Mouse (Mus musculus) embryonic facial prominence, embryonic 15.5 days (tissue): ENCODE data around the gene Msantd3. TPM values are rescaled to one million over a fixed set of nuclear protein-coding genes. Genes with fewer than 3 reads are reported as not detected.
A peak's percentile ranks its signal among the peaks of the same experiment; 100 is the strongest.

ENCODE experiments used
- ATAC-seq: fragments of 200-750 bp; cut with Nextera tagmentation; 2 replicates; pipeline ENCODE4 v1.8.0; 2017; ENCODE audit warnings: low read depth, moderate TSS enrichment; ENCODE audit not compliant: insufficient number of reproducible peaks, low FRiP score, low TSS enrichment
- H3K27ac ChIP-seq: fragments of 300-500 bp; sonication (generic); replicated peaks from 2 replicates; pipeline ENCODE4 v1.5.1; 2015; ENCODE audit warnings: mild to moderate bottlenecking, inconsistent platforms
- H3K27me3 ChIP-seq: fragments of 300-500 bp; sonication (generic); 2 replicates; pipeline ENCODE4 v1.6.1; 2015; ENCODE audit warnings: inconsistent platforms
- H3K36me3 ChIP-seq: fragments of 300-500 bp; sonication (generic); 2 replicates; pipeline ENCODE4 v1.6.1; 2015; ENCODE audit warnings: mild to moderate bottlenecking, inconsistent platforms
- H3K4me1 ChIP-seq: fragments of 300-500 bp; sonication (generic); 2 replicates; pipeline ENCODE4 v1.6.1; 2015; ENCODE audit warnings: inconsistent platforms
- H3K4me2 ChIP-seq: fragments of 300-500 bp; sonication (generic); replicated peaks from 2 replicates; pipeline ENCODE4 v1.6.1; 2015; ENCODE audit warnings: mild to moderate bottlenecking, inconsistent platforms
- H3K4me3 ChIP-seq: fragments of 300-500 bp; sonication (generic); replicated peaks from 2 replicates; pipeline ENCODE4 v1.5.1; 2015; ENCODE audit warnings: mild to moderate bottlenecking, inconsistent platforms
- H3K9ac ChIP-seq: fragments of 300-500 bp; sonication (generic); 2 replicates; pipeline ENCODE4 v1.6.1; 2015; ENCODE audit warnings: inconsistent platforms
- H3K9me3 ChIP-seq: fragments of 300-500 bp; sonication (generic); replicated peaks from 2 replicates; pipeline ENCODE4 v1.6.1; 2016; ENCODE audit warnings: inconsistent platforms
- WGBS: fragments of 180-500 bp; shearing (Covaris S2); methylation state at CpG from one replicate; pipeline ENCODE4 v1.1.7; 2015; 5-methylcytosine and 5-hydroxymethylcytosine counted together
- polyA plus RNA-seq: library from polyadenylated mRNA; unstranded; fragments of >200 nt; fragmentation: Nextera tagmentation; extraction: Ambion mirVana; gene quantifications from 2 replicates; pipeline ENCODE4 v1.2.1, GENCODE M21; 2015

The Msantd3 gene
- polyA plus RNA-seq, 1 experiment from 2014 or later = 26.1 TPM

DNA sequence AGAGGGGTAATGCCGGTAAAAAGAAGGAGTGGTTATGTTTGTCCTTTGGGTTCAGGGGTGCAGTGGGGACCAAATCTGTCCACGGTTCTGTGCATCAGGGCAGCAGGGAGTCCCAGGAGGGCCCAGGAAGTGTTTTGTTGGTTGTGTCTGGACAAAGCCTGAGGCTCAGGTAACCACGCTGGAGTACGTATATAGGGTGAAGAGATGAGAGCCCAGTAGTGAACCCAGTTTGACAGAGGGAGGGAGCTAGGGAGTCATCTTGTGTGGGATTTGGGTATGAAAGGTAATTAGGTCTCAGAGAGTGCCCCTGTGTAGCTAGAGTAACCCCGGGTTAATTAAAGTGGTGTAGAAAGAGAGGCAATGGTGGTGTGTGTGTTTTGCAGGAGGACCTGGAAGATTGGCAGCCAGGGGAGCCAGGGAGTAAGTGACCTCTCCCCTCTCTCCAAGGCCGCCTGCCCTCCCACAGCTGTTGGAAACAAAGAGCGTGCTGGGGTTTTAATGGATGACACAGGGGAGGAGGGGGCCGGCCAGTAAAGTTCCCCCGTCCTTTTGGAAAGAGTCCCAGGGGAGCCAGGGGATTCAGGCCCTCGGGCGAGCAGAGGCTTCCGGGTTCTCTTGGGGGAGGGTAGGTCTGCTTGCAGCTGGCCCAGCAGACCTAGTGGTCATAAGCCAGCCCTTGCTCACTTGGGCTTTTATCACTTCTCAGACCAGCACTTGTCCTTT, 46.5 kb downstream of the Msantd3 start:
- peak; percentile 17; the same call in 1 of the 2 replicates for ATAC-seq
- Histone ChIP-seq H3K36me3 (no peaks in the 10 kb centered on the region), H3K27me3 (no peaks in the 10 kb centered on the region), H3K4me1 (peaks cover 9% of the 10 kb centered on the region), H3K27ac (peak overlapping the region; percentile 90), H3K9ac (peak overlapping the region; percentile 91), H3K4me2 (peak overlapping the region; percentile 67), H3K4me3 (peak overlapping the region; percentile 84), H3K9me3 (no peaks in the 10 kb centered on the region)
- 2% methylated on average over 12 of the region's 12 CpGs for WGBS

GRCm38 (mm10) chr4:48587526-48587925, 47.8 kb downstream of the Msantd3 start:
- Histone ChIP-seq H3K9ac (no peak overlapping the region), H3K4me1 (peaks cover 9% of the 10 kb centered on the region), H3K27ac (no peak overlapping the region), H3K27me3 (no peaks in the 10 kb centered on the region), H3K4me3 (no peak overlapping the region), H3K4me2 (no peak overlapping the region), H3K9me3 (no peaks in the 10 kb centered on the region), H3K36me3 (no peaks in the 10 kb centered on the region)
- WGBS = 96% methylated on average over 2 of the region's 2 CpGs
- ATAC-seq = no peak

GRCm38 (mm10) chr4:48588576-48588975, 48.8 kb downstream of the Msantd3 start:
- H3K4me2 ChIP-seq = no peak overlapping the region
- H3K36me3 ChIP-seq = no peaks in the 10 kb centered on the region
- no peak overlapping the region for H3K27ac ChIP-seq
- no peaks in the 10 kb centered on the region for H3K27me3 ChIP-seq
- H3K9me3 ChIP-seq = no peaks in the 10 kb centered on the region
- H3K4me3 ChIP-seq = no peak overlapping the region
- WGBS = 75% methylated on average over 9 of the region's 9 CpGs
- peaks cover 9% of the 10 kb centered on the region for H3K4me1 ChIP-seq
- no peak overlapping the region for H3K9ac ChIP-seq
- no peak for ATAC-seq

GRCm38 (mm10) chr4:48590862-48591261, 51.1 kb downstream of the Msantd3 start:
- no peaks in the 10 kb centered on the region for H3K9me3 ChIP-seq
- H3K4me1 ChIP-seq = peaks cover 9% of the 10 kb centered on the region
- H3K4me2 ChIP-seq = no peak overlapping the region
- WGBS = 83% methylated on average over 7 of the region's 7 CpGs
- H3K27me3 ChIP-seq = no peaks in the 10 kb centered on the region
- no peaks in the 10 kb centered on the region for H3K36me3 ChIP-seq
- no peak for ATAC-seq
- no peak overlapping the region for H3K4me3 ChIP-seq
- H3K27ac ChIP-seq = no peak overlapping the region
- no peak overlapping the region for H3K9ac ChIP-seq

DNA sequence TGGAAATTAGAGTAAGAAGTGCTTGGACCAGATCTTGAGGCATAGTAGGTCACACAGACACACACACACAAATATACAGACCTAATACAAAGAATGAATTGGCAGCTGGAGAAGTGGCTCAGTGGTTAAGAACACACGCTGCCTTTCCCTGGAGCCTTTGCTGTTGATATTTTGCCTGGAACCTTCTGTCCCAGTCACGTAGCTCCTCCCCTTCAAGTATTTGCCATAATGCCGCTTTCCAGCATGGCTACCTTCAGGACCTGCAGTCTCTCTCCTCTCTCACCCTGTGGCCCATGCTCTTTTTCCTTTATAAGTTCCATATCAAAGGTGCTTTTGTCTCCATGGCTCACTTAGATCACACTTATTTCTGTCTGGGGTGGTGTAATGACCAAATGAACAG, 51.7 kb downstream of the Msantd3 start:
- WGBS = 87% methylated on average over 3 of the region's 3 CpGs
- no peak overlapping the region for H3K9ac ChIP-seq

GRCm38 (mm10) chr4:48592328-48592727, 52.6 kb downstream of the Msantd3 start:
- Histone ChIP-seq H3K27ac (no peak overlapping the region), H3K4me2 (no peak overlapping the region), H3K9me3 (no peaks in the 10 kb centered on the region), H3K27me3 (no peaks in the 10 kb centered on the region), H3K36me3 (no peaks in the 10 kb centered on the region), H3K4me1 (no peaks in the 10 kb centered on the region), H3K4me3 (no peak overlapping the region), H3K9ac (no peak overlapping the region)
- ATAC-seq = no peak
- 62% methylated on average over 5 of the region's 5 CpGs for WGBS

More for the DNA sequence above, 51.7 kb downstream of the Msantd3 start:
- Histone ChIP-seq H3K27ac (no peak overlapping the region), H3K36me3 (no peaks in the 10 kb centered on the region), H3K27me3 (no peaks in the 10 kb centered on the region), H3K4me1 (peaks cover 4% of the 10 kb centered on the region), H3K9me3 (no peaks in the 10 kb centered on the region), H3K4me3 (no peak overlapping the region), H3K4me2 (no peak overlapping the region)
- no peak for ATAC-seq

- 90% methylated on average over 7 of the region's 7 CpGs for WGBS
- Histone ChIP-seq H3K27me3 (no peaks in the 10 kb centered on the region), H3K9me3 (no peaks in the 10 kb centered on the region), H3K4me1 (no peaks in the 10 kb centered on the region), H3K27ac (no peak overlapping the region), H3K36me3 (no peaks in the 10 kb centered on the region), H3K4me3 (no peak overlapping the region), H3K9ac (no peak overlapping the region), H3K4me2 (no peak overlapping the region)
- no peak for ATAC-seq
These were observed 53.1 kb downstream of the Msantd3 start for GRCm38 (mm10) chr4:48592844-48593243.

DNA sequence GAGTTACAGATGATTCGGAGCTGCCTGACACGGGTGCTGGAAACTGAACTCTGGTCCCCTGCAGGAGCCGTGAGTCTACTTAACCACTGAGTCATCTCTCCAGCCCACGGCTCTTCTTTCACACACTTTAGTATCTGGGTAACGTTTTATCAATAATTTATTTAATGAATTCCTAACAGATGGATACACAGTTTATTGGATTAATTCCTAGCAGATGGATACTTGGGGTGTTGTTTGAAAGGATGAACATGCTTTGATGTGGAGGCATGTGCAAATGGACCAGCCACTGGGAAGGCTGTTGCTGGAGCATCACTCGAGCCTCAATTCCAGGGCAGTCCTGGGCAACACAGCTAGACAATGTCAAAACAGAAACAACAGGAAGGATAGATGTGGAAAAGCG, 56.4 kb downstream of the Msantd3 start:
- no peak overlapping the region for H3K9ac ChIP-seq
- no peak overlapping the region for H3K4me2 ChIP-seq
- H3K9me3 ChIP-seq = no peaks in the 10 kb centered on the region
- no peak overlapping the region for H3K4me3 ChIP-seq
- ATAC-seq = no peak
- WGBS = 86% methylated on average over 7 of the region's 7 CpGs
- no peaks in the 10 kb centered on the region for H3K4me1 ChIP-seq
- no peak overlapping the region for H3K27ac ChIP-seq
- no peaks in the 10 kb centered on the region for H3K36me3 ChIP-seq
- H3K27me3 ChIP-seq = no peaks in the 10 kb centered on the region

- 63% methylated on average over 3 of the region's 3 CpGs for WGBS
- H3K27ac ChIP-seq = no peak overlapping the region
- no peak for ATAC-seq
- H3K27me3 ChIP-seq = no peaks in the 10 kb centered on the region
- H3K4me3 ChIP-seq = no peak overlapping the region
- no peaks in the 10 kb centered on the region for H3K4me1 ChIP-seq
- no peak overlapping the region for H3K9ac ChIP-seq
- no peak overlapping the region for H3K4me2 ChIP-seq
- no peaks in the 10 kb centered on the region for H3K9me3 ChIP-seq
- peaks cover 10% of the 10 kb centered on the region; the same call in 1 of the 2 replicates for H3K36me3 ChIP-seq
These were observed 65.9 kb downstream of the Msantd3 start for GRCm38 (mm10) chr4:48605650-48606049.

DNA sequence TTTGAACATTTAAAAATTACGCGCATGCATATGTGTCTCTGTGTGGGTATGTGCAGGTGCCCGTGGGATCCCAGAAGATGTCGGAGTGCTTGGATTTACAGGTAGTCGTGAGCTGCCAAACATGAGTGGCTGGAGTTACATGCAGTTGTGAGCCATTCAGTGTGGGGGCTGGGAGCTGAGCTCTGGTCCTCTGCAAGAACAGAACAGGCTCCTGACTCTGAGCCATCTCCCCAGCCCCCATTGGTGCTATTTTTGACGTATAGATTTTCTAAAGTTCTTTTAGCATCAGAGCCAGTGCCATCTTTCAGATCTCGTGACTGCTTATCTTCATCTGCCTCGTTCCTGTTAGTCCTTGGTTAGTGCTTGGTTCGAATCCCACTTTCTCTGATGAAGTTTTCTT, 69.8 kb downstream of the Msantd3 start:
- Histone ChIP-seq H3K4me2 (no peak overlapping the region), H3K4me3 (no peak overlapping the region), H3K27me3 (no peaks in the 10 kb centered on the region), H3K9me3 (no peaks in the 10 kb centered on the region), H3K27ac (no peak overlapping the region), H3K9ac (no peak overlapping the region), H3K4me1 (no peaks in the 10 kb centered on the region), H3K36me3 (peaks cover 13% of the 10 kb centered on the region; the same call in 1 of the 2 replicates)
- WGBS = 90% methylated on average over 9 of the region's 9 CpGs
- ATAC-seq = no peak

GRCm38 (mm10) chr4:48610251-48610650, 70.5 kb downstream of the Msantd3 start:
- Histone ChIP-seq H3K4me1 (no peaks in the 10 kb centered on the region), H3K4me3 (no peak overlapping the region), H3K9me3 (no peaks in the 10 kb centered on the region), H3K4me2 (no peak overlapping the region), H3K36me3 (peaks cover 10% of the 10 kb centered on the region; the same call in 1 of the 2 replicates), H3K9ac (no peak overlapping the region), H3K27ac (no peak overlapping the region), H3K27me3 (no peaks in the 10 kb centered on the region)
- 91% methylated on average over 6 of the region's 6 CpGs for WGBS
- ATAC-seq = no peak
